Mouse (Mus musculus) forelimb bud, embryonic 11.5 days (tissue): ENCODE data around the gene Pga5.
A peak's percentile ranks its signal among the peaks of the same experiment; 100 is the strongest.

ENCODE experiments used
- DNase-seq: peaks from one replicate; pipeline ENCODE4 v3.0.0-alpha.2; 2012; ENCODE audit warnings: low read depth, low spot score

The Pga5 gene

GRCm38 (mm10) chr19:10703470-10703869 is 25.6 kb upstream of the Pga5 start:
- DNase-seq = no peak

- DNase-seq = no peak
Measured at GRCm38 (mm10) chr19:10702125-10702524, 24.3 kb upstream of the Pga5 start.

DNA sequence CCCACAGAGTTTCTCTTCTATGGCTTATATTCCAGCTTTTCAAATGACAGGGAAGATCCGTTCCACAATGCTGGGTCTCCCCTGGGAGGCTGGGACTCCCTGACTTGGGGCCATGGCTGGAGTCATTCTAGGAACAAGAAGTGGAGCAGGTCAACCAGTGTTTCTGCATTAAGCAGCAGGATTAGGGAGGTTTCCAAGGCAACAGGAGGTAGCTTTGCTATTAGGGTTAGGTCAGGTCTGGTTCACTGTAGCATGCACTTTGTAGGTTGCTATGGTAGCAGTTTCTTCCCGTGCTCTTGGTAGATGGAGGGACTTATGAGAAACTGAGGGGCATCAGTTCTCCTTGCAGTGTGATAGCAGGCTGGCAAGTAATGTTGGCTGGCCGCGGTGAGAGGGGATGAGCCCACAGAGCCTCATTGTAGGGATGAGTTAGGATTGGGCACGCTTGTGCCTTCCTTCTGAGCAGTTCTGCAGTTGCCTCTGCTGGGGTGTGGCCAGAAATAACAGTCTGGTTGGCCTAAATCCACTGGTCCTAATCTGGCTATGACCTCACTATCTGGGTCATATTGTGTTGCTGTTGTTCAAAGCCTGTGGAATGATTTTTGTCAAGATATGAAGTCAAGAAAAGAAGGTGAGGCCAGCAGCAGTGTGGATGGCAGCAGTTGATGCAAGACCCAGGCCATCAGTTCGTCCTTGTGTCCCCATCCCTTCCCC is 23.3 kb upstream of the Pga5 start:
- DNase-seq = no peak

DNA sequence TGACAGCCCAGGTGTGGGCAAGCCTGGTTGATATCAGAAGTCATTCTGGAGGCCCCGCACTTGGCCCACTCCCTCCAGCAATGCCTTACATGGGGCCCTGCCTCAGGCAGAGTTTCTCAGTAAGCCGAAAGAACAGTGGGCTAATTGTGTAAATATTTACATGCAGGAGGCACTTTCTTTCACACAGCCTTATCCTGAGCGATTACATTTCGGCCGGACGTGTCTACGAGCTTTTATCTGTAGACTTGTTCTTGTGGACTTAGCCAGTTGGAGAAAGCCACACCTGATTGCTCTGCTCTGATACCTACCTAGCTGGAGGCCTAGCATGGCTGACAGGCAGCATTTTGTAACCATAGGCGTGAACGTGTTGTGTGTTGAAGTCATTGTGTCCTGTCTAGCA is 22.0 kb upstream of the Pga5 start:
- DNase-seq = no peak

DNA sequence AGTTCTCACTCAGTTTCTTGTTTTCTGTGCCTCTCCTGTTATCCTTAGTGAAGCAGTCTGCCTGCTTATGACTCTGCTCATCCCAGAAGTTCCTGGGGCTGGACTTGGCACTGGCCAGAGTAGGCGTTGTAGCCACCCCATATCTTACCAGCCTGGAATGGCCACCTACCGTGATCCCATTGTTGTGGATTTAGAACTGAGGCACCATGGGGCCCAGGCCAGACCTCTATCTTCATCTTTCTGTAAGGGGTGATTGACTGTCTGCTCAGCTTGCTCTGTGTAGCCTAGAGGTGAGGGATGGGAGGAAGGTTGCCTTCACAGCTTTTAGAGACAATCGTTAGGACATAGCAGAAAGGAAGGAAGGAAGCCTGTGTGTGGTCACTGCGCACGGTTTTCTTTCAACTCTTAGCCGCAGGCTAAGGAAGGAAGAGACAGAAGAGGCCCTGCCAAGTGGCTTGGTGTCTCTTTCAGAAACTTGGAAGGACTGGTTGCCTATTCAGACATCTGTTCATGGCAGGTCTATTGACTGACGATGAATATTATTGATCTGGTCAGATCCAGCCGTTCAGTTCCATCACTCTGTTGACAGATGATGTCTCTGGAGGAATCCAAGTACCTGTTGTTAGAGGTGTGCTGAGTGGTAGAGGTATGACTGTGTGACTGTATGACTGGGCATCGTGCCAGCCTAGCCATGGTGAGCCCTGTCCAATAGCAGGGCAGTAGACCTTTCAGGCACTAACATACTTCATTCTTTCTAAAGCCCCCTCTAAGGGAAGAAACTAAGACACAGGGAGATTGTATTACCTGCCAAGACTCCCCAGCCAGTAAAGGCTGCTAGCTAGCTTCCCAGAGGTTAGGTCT is 20.5 kb upstream of the Pga5 start:
- DNase-seq = no peak

GRCm38 (mm10) chr19:10695801-10696200 is 17.9 kb upstream of the Pga5 start:
- no peak for DNase-seq

DNA sequence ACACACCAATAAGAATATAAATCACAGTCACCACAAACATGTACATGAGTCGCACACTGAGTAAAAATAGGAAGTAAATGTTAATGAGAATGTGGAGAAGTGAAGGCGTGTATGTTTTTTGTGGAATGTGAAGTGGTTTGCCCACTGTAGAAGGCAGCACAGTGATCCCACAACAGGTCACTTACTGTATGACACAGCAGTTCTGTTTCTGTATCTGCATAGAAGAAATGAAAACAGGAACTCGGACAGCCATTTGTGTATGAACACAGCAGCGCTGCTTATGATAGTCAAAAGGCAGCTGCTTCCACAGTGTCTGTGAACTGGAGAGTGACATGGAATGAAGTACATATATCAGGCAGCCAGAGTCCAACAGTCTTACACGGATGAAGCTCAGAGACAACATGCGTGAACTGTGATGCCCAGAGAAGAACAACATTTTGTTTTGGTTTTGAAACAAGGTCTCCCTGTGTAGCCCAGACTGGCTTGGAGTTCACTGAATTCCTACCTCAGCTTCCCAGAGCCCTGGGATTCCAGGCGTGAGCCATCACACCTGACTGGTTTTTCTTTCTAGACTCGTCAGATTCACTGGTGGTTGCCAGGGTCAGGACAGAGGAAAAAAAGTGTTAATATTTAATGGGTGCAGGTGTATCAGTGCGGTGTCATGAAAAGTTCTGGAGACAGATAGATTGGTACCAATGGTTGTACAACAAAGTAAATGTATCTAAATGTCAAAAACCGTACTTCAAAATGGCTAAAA is 16.2 kb upstream of the Pga5 start:
- no peak for DNase-seq

DNA sequence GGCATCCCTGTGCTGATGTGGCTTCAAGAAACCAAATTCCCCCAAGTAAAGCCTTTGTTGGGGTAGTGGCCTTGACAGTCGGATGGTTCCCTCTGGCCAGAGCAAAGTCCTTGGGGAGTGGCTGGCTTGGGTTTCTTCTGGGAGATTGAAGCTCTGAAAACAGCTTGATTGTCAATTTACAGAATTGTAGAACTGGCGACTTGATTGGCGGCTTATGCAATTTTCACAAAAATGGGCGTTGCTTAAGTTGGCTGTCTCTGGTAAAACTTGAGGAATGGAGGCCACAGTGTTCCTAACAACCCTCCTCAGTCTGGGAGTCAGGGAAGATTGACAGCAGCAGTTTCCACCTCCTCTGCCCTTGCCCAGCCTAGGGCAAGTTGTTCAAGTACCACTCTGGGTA is 14.5 kb upstream of the Pga5 start:
- no peak for DNase-seq

DNA sequence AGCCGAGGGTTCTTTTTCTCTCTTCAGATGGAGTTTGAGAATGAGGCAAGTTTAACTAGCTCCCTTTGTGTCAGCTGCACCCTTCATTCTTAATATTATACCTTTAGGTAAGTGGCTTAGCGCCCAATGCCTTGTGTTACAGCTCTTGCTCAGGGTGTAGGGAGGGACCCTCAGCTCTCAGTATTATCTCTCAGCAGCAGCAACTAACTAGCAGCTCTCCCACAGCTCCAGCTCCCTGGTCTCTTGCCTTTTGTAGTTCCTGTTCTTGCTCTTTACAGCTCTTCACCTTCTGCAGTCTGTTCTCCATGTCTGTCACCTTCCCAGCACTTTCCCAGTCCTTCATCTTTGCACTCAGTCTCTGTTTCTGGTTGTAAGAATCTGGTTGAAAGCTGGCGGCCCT is 13.8 kb upstream of the Pga5 start:
- DNase-seq = no peak

GRCm38 (mm10) chr19:10691121-10691520 is 13.2 kb upstream of the Pga5 start:
- DNase-seq = no peak

DNA sequence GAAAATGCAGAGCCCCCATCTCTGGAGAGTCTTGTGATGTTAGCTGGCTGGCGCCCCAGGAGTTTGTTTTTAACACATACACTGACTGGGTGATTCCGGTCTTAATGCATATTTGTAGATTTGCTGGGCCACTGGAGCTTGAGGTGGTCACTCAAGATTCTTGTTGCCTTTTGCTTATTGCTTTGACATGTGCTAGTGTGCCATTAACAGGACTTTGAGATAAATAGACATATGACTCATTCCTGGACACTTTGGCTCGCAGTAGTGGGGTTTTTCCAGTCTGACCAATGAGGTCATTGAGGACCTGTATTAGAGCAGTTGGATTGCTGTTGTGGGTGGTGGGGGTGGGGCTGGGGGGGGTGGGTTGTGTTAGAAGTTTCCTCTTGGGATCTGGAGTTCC is 12.5 kb upstream of the Pga5 start:
- no peak for DNase-seq

- peak; percentile 2 for DNase-seq
Measured at GRCm38 (mm10) chr19:10689470-10690166, 11.7 kb upstream of the Pga5 start.

DNA sequence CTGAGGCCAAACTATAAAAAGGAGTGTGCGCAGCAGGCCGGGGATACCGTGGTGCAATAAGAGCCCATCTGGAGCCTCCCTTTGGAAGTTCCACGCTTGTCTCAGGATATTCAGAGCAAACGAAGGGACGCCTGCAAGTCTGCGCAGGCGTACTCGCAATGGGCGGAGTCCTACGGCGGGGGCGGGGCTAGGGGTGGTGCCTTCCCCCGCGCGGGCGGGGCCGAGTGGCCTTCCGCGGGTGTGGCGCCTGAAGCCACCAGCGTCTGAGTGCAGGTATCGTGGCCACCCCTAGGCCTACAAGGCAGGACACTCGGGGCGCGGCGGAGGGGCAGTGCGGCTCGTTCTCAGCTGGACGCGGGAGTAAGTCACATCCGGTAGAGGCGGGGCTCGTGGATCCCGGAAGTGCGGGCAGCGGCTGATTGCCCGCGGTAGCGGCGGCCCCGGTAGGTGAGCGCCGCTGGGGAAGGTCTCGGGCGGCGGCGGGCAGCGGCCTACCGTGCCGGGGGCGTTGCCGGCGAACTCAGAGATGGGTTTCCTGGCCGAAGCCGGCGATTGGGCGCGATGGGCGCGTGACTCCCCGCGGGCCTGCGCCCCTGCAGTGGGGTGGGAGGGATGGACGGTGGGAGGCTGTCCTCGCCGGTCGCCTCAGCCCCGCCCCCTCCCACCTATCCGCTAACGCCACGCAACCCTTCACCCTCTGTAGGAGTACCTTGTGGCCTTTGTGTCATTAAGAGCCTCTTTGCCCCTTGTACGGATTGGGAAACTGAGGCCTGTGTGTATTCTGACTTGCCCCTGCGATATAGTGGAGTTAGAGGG is 10.9 kb upstream of the Pga5 start, which contains the start of gene Vps37c:
Vps37c (plus strand) TSS at position 199 of the 816 bp plus-strand sequence.
- peak; percentile 92 for DNase-seq

DNA sequence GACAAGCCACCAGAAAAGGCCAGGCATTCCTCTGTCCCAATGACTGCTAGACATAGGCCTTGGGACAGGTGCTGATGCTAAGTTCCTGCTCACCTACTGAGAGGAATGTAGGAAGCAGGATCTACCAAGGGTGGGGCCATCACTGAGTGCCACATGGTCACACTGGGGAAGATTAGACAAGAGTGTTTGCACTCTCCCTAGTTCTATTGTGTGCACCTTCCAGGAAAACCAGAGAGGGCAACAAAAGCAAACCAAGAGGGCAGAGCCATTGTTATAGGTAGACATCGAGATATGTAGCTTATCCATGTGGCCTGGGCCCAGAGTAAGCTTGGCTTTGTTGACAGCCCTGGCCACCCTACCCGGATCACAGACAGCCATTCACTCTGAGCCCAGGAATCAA is 7.9 kb upstream of the Pga5 start:
- DNase-seq = no peak

GRCm38 (mm10) chr19:10685081-10685480 is 7.2 kb upstream of the Pga5 start:
- no peak for DNase-seq

GRCm38 (mm10) chr19:10681571-10681970 is 3.7 kb upstream of the Pga5 start:
- no peak for DNase-seq

GRCm38 (mm10) chr19:10678772-10679067 is 849 bp upstream of the Pga5 start:
- DNase-seq = no peak

DNA sequence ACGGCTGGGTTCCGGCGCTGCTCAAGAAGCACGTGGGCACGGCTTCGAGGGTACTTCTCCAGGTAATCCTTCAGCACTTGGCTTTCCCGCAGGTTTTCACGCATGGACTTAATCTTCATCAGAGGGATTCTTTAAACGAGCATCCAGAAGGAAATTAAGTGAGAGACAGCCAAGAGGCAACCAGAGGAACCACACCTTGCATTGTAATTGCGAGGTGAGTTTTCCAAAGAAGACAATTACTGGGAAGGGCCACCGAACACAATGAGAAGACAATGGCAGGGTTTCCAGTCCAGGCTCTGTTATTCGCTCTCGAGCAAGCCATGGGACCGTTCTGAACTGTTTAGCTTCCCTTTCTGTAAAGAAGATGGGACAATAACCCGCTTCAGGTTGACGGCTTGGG is 1.2 kb downstream of the Pga5 start:
- no peak for DNase-seq

DNA sequence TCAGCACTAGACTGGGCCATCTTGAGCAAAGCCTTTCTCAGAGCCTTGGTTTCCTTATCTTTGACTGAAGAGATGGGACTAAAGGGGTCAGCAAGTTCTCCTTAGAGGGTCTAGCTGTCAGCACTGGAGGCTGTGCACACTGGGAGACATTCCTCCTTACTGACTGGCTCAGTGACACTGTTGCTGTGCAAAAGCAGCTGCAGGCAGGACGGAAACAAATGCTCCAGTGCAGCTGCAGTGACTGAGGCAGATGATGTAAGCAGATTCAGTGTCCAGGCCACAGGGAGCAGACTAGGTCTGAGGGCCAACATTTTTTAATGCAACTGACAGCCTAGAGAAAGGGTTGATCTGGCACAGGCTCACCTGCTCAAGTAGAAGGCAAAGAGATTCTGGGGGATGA is 4.6 kb downstream of the Pga5 start:
- DNase-seq = no peak

GRCm38 (mm10) chr19:10671854-10672417 is 5.9 kb downstream of the Pga5 start:
- DNase-seq = no peak

- DNase-seq = no peak
Measured at GRCm38 (mm10) chr19:10671319-10671718, 6.6 kb downstream of the Pga5 start.
